ENCODE assay signal across 28 mouse cellular contexts in the genomic region with DNA sequence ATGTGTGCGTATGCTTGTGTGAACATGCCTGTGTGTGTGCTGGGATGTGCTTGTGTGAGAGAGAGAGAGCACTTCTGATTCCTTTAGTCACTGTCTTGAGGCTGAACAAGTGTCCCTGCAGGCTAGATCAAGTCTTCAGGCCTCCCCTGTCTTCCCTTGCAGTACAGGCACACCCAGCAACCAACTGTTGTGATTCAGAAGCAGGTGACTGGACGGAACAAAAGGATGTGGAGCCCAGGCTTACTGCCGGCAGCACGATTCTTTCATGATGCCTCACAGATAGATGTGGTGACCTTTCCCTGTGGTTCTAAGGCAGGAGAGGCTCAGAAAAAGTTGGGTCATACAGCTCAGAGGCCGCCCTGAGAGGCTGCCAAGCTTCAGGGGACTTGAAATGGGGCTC.
"Had no signal": no experiment of that assay in that cellular context is flagged by ENCODE, and none has a peak within 500 bp of the region (broad histone marks: within the 10 kb centered on the region; RNA-seq: fewer than 3 reads in every experiment).

No protein-coding gene starts in this region.

- DNase-seq: gastrocnemius, adult 2 months; gastrocnemius, postnatal 10 days; gastrocnemius, postnatal 25 days; heart, adult 18-20 months; heart, postnatal 4 days; kidney, adult 11 months; kidney, adult 2 months; kidney, adult 9 months; kidney, postnatal 14 days; kidney, postnatal 36 days; layer of hippocampus, adult 9-11 months; layer of hippocampus, postnatal 36 days; left cerebral cortex, postnatal 4 days; liver, embryonic 13.5 days had no signal

- H3K4me2 ChIP-seq: heart, embryonic 13.5 days; heart, embryonic 15.5 days; hindbrain, embryonic 13.5 days; hindbrain, embryonic 15.5 days; kidney, embryonic 15.5 days; limb, embryonic 13.5 days; limb, embryonic 15.5 days; liver, embryonic 11.5 days; liver, embryonic 13.5 days; liver, embryonic 15.5 days had no signal

- H3K9ac ChIP-seq: heart, embryonic 13.5 days; heart, embryonic 15.5 days; hindbrain, embryonic 13.5 days; hindbrain, embryonic 15.5 days; kidney, embryonic 15.5 days; limb, embryonic 13.5 days; limb, embryonic 15.5 days; liver, embryonic 13.5 days; liver, embryonic 15.5 days had no signal

- H3K27me3 ChIP-seq: heart, embryonic 13.5 days; heart, embryonic 15.5 days; hindbrain, embryonic 13.5 days; hindbrain, embryonic 15.5 days; kidney, embryonic 15.5 days; limb, embryonic 13.5 days; limb, embryonic 15.5 days; liver, embryonic 13.5 days; liver, embryonic 15.5 days had no signal

- H3K36me3 ChIP-seq: heart, embryonic 10.5 days; heart, embryonic 13.5 days; heart, embryonic 15.5 days; hindbrain, embryonic 10.5 days; hindbrain, embryonic 13.5 days; hindbrain, embryonic 15.5 days; kidney, embryonic 15.5 days; limb, embryonic 13.5 days; limb, embryonic 15.5 days; liver, embryonic 13.5 days; liver, embryonic 15.5 days had no signal

- H3K9me3 ChIP-seq: heart, embryonic 10.5 days; heart, embryonic 13.5 days; heart, embryonic 15.5 days; hindbrain, embryonic 10.5 days; hindbrain, embryonic 13.5 days; hindbrain, embryonic 15.5 days; kidney, embryonic 15.5 days; limb, embryonic 13.5 days; limb, embryonic 15.5 days; liver, embryonic 13.5 days; liver, embryonic 15.5 days had no signal

- H3K4me3 ChIP-seq: gastrocnemius, adult 2 months; heart, embryonic 10.5 days; heart, embryonic 13.5 days; heart, embryonic 15.5 days; hindbrain, embryonic 10.5 days; hindbrain, embryonic 13.5 days; hindbrain, embryonic 15.5 days; kidney, embryonic 15.5 days; limb, embryonic 13.5 days; limb, embryonic 15.5 days; liver, embryonic 13.5 days; liver, embryonic 15.5 days had no signal

- H3K27ac ChIP-seq: gastrocnemius, adult 2 months; heart, embryonic 10.5 days; heart, embryonic 13.5 days; heart, embryonic 15.5 days; hindbrain, embryonic 10.5 days; hindbrain, embryonic 13.5 days; hindbrain, embryonic 15.5 days; hindbrain, postnatal 0 days; kidney, embryonic 15.5 days; kidney, postnatal 0 days; limb, embryonic 13.5 days; limb, embryonic 15.5 days; liver, embryonic 13.5 days; liver, embryonic 15.5 days had no signal

- ATAC-seq: hindbrain, postnatal 0 days; intestine, embryonic 16.5 days had no signal

- H3K4me1 ChIP-seq: heart, embryonic 10.5 days; heart, embryonic 13.5 days; heart, embryonic 15.5 days; hindbrain, embryonic 13.5 days; hindbrain, embryonic 15.5 days; kidney, embryonic 15.5 days; limb, embryonic 13.5 days; limb, embryonic 15.5 days; liver, embryonic 13.5 days; liver, embryonic 15.5 days had no signal
